Mouse (Mus musculus): ENCODE data around the gene Ssrp1.

- TF ChIP-seq POLR2A (IDR thresholded peaks at IDR 0.05; ENCODE audit: control insufficient read depth, extremely low read depth, insufficient read depth, low read length, poor library complexity) (no peak), CTCF (IDR thresholded peaks at IDR 0.05; ENCODE audit: borderline replicate concordance, control insufficient read depth, extremely low read depth, insufficient read depth, low read length, poor library complexity) (no peak)
These were observed 22.6 kb downstream of the Ssrp1 start for GRCm38 (mm10) chr2:85059677-85060076.
